Mouse (Mus musculus) spleen, postnatal 10 days (tissue): ENCODE results near the gene Xndc1.

Experiments
- DNase-seq, 2 experiments: peaks; one replicate each; pipeline ENCODE4 v3.0.0; 2021 to 2022; ENCODE audit warnings: low spot score in 2 of 2

The Xndc1 gene

DNA sequence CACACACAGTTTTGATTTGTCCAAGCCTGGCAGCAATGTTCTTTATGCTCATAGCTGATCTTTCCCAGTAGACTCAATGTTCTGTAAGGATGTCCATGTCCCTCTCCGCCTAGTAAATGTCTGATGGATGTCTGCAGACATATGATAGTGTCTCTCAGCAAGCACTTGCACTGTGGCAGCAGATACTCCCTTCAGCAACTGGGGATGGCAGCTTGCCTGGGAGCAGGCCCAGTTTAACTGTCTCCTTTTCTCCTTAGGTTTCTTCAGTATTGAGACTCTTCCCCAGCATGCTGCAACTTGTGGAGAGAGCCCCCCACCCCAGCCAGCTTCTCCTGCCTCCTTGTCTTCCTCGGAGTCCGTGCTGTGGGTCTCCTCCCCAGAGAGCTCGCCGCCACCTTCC is 16.5 kb downstream of the Xndc1 start:
- DNase-seq: no peak

DNA sequence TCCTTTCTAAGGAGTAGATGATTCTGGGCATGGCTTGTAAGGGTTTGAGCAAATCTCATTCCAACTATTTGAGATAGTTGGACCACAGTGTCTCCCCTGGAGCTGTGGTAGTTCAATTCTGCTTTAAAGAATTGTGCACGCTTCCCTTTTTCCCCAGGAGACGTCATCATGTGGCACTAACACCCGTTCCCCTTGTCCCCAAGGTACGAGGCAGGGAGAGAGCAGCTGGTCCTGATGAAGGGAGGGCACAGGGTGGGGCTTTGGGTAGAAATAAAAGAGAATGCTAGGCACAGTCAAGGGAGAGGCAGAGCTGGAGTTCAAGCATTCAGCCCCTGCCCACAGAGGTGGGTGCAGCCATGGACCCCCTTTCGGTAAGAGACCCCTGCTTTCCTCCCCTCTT is 17.5 kb downstream of the Xndc1 start, which contains the start of gene Trpc2:
Trpc2 (plus strand) TSS at position 301 of the 400 bp plus-strand sequence.
- DNase-seq: no peak

DNA sequence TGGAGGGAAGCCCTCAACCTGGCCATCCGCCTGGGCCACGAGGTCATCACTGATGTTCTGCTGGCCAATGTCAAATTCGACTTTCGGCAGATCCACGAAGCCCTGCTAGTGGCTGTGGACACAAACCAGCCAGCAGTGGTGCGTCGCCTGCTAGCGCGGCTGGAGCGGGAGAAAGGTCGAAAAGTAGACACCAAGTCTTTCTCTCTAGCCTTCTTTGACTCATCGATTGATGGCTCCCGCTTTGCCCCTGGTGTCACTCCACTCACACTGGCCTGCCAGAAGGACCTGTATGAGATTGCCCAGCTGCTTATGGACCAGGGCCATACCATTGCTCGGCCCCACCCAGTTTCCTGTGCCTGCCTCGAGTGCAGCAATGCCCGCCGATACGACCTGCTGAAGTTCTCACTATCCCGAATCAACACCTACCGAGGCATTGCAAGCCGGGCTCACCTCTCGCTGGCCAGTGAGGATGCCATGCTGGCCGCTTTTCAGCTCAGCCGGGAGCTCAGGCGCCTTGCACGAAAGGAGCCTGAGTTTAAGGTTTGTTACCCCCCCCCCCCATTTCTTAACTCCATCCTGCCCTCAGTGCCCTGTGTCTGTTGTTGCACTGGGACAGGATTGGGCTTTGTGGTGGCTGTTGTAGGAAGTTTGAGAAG is 18.9 kb downstream of the Xndc1 start:
- DNase-seq: no peak

GRCm38 (mm10) chr7:102087336-102087735 is 22.0 kb downstream of the Xndc1 start:
- DNase-seq: no peak

DNA sequence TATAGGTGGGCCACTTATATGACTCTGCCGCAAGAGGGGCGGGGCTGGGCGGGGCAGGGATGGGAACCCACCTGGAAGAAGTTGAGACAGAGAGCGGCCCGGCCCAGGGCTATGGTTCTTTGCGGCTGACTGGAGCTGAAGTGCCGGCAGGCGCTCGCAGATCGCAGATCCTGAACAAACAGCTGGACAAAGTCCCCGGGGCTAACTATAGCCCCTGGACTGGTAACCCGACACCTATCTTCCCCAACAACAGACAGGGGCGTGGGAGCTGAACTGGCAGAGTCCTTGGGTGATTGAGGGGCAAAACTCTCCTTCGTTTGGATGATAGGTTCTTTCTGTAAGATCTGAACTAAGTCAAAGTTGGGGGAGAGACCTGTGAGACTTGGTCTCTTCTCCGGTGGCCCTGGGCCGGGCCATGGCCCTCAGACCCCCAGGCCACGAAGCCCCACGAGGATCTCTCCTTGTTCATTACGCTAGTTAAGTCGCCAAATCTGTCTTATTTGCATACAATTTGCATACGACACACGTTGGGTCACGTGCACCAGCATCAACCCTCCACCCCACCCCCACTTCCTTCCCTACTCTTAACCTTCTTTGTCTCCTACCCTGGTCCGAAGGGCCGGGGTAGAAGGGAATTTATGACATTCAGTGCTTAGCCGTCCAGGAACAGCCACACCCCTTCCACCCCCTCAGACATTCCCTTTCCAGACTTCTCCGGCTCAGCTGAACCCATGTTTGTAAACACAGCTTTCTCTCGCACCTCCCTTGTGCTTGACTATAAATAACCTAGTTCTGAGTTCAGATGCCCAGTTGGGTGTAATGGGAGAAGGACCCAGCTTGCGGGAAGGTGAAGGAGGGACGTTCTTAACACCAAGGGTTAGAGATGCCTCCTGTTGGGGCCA is 34.7 kb downstream of the Xndc1 start:
- DNase-seq: peak in 1 of 2 experiments; percentile 63

GRCm38 (mm10) chr7:102100868-102101267 is 35.6 kb downstream of the Xndc1 start:
- DNase-seq: no peak

DNA sequence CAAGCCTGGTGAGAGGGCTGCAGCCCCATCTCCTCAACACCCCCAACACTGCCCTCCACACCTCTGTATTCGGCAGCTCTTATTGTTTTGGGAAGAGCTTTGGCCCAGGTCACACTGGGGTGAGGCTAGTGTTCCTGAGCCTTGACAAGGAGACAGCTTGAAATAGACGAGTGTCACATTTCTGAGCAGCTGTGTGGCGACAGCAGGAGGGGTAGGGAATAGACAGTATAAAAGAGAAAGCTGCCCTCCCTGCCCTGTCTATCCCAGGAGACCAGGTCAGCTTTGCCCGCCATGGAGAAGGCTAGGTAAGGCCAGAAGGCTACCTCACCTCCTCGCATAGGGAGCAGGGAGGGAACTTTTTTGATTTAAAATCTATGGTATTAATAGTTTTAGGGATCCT is 36.2 kb downstream of the Xndc1 start, which contains the start of gene Art1:
Art1 (plus strand) TSS at position 257 of the 400 bp plus-strand sequence.
- no peak for DNase-seq

DNA sequence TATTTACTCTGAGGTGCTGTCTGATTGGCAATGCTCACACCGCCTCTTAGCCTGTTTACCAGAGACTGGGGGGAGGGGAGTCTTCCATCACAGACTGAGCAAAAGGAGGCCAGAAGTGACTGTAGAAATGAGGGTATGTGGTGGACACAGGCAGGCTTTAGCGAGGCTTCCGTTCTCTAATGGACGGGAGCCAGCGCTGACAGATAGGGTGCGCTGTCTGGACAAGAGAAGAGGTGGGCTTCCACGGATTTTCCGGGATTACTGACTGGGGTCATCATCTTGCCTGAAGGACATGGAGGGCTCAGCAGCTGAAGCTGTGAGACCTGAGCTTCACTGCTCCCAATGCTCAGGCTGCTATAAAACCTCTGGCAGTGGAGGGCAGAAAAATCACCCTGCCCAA is 36.9 kb downstream of the Xndc1 start:
- no peak for DNase-seq

GRCm38 (mm10) chr7:102102696-102103095 is 37.4 kb downstream of the Xndc1 start:
- DNase-seq: no peak

DNA sequence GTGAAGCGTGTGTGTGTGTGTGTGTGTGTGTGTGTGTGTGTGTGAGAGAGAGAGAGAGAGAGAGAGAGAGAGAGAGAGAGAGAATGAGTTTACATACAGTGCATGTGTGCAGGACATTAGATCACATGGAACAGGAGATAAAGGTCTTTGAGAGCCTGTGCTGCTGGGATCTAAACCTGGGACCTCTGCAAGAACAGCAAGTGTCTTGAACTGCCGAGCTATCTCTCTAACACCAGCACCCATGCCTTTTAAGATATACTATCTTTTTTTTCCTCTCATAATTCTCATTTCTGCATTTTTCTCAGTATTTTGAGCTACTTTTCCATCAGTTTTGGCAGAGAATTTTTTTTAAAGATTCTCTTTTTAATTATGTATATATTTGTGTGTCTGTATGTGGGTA is 38.2 kb downstream of the Xndc1 start:
- no peak for DNase-seq

DNA sequence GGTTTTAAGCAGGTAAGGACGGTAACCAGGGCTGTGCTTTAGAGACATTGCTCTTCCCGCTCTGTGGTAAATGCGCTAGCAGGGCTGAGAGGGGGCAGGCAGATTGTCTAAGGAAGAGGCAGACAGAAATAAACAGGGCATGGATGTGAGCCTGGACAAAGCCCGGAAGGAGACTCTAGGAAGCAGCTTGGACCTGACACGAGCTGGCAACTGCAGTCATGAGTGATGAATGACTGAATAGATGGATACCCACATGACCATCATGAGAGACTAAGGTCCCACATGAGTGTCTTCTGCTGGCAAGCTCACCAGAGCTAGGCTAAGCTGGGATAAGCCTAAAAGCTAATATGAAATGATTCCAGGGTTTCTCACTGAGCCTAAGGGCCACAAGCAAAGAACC is 38.8 kb downstream of the Xndc1 start:
- no peak for DNase-seq

DNA sequence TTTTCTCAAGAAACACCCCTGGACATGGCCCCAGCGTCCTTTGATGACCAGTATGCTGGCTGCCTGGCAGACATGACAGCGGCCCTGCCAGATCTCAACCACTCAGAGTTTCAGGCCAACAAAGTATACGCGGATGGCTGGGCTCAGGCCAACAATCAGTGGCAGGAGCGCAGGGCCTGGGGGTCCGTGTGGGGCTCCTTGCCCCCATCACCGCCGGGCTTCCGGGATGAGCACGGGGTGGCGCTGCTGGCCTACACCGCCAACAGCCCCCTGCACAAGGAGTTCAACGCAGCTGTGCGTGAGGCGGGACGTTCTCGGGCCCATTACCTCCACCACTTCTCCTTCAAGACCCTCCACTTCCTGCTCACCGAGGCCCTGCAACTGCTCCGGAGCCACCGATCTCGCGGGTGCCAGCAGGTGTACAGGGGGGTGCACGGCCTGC is 41.4 kb downstream of the Xndc1 start:
- DNase-seq: peak in 1 of 2 experiments; percentile 32

DNA sequence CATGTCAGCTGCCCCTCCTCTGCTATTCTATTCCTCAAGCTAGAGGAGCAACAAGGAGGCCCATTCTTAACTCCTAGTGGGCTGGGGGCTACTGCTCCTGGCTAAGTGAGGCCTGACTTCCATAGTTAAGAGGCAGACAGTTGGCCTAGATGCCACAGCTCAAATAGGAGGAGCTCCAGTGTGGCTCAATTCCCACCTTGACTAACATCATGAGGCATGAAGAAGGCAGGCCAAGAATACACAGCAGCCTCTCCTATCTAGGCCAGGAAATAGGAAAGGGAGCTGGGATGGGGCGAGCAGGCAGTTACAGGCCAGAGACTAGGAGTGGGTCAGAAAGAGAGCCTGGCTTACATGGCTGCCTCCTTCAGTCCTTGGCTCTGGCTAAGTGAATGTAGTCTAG is 42.9 kb downstream of the Xndc1 start:
- no peak for DNase-seq

- DNase-seq: no peak
Measured at GRCm38 (mm10) chr7:102109171-102109570, 43.9 kb downstream of the Xndc1 start, which contains the start of gene Art5. Gene Art5 (minus strand): TSS chr7:102109489.

GRCm38 (mm10) chr7:102109746-102110145 is 44.4 kb downstream of the Xndc1 start:
- DNase-seq: no peak

DNA sequence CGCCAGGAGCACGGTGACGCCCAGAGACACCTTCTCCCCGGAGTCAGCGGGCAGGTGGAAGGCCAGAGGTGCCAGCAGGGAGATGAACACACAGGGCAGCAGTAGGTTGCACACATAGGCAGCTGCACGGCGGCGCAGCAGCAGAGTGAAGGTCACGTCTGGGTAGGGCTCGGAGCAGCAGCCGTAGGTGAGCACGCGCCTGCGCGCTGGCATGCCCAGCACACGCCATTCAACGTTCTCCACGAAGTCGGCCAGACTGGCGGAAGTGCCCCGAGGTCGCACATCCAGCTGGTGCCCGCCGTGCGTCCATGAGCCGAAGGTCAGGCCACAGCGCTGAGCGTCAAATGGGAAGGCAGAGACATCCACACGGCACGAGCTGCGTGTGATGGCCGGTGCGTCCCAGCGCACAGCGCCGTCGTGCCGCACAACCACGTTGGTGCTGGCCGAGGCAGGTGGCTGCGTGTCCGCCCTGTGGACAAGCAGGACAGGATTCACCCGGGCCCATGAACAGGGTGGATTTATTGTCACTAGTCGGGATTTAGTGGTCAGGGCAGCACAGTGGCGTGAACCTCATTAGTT is 47.9 kb downstream of the Xndc1 start:
- no peak for DNase-seq

DNA sequence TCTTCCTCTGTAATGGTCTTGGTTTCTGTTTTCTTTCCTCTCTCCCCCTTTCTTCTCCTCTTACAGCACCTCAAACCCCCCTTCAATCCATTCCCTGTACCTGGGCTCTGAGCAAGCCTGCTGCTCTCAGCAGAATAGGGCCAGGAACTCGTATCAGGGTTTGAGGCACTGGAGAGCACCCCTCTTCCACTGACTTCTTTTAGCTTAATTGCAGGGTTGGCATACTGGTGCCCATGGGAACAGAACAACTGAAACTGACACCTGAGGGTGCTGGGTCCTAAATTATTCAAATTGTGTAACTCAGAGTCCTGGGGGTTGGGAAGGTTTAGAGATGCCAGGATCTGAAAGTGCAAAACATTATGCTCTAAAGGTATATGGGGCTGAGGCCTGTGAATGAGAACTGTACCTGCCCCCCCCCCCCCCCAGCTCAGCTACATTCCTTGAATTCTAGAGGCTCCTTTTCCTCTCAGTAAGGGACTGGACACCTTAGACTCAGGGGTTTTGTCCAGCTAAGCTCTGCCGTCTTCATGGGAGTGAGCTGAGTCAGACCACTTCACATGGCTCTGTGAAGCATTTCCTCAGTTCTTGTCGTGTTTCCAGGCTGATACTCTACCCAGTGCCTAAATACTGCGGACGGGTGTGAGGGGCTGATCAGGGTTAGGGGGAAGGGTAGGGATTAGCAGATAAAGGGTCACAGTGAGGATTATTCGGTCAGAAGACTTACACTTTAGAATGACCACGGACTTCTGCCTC is 51.4 kb downstream of the Xndc1 start, which contains the start of gene Chrna10:
Chrna10 (minus strand) TSS at position 250 of the 753 bp plus-strand sequence.
- DNase-seq: no peak

DNA sequence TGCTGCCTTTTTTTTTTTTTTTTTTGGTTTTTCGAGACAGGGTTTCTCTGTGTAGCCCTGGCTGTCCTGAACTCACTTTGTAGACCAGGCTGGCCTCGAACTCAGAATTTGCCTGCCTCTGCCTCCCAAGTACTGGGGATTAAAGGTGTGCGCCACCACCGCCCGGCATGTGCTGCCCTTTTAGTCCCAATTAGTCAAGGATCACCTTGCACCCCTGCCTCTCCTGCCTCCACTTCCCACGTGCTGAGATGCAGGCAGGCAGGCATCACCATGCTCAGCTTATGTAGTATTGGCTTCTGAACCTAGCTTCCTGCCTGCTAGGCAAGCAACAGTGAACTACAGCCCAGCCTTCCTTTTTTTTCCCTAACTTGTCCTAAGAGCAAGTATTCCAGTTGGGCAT is 52.1 kb downstream of the Xndc1 start:
- DNase-seq: no peak

- no peak for DNase-seq
Measured at GRCm38 (mm10) chr7:102120326-102120725, 55.0 kb downstream of the Xndc1 start.

- DNase-seq: no peak
Measured at GRCm38 (mm10) chr7:102132395-102132794, 67.1 kb downstream of the Xndc1 start.
